Mouse (Mus musculus): ENCODE measurements around the gene Fam83c. TPM values are rescaled to one million over a fixed set of nuclear protein-coding genes. Genes with fewer than 3 reads are reported as not detected.

The Fam83c gene
- polyA plus RNA-seq, 1 experiment from 2014 or later: 0.07 TPM

Other genes starting within 250 kb of the Fam83c start
- gene Gss, start 242.0 kb downstream of the Fam83c start, polyA plus RNA-seq (2014; fragmentation: Nextera tagmentation; extraction: Ambion mirVana): 22.2 and 23.9 TPM in 2 replicates
- gene Myh7b, start 223.6 kb downstream of the Fam83c start, polyA plus RNA-seq (2014; fragmentation: Nextera tagmentation; extraction: Ambion mirVana): 26.5 and 27.3 TPM in 2 replicates
- gene Trpc4ap, start 142.5 kb downstream of the Fam83c start, polyA plus RNA-seq (2014; fragmentation: Nextera tagmentation; extraction: Ambion mirVana): 94.3 and 108 TPM in 2 replicates
- gene Edem2, start 105.4 kb downstream of the Fam83c start, polyA plus RNA-seq (2014; fragmentation: Nextera tagmentation; extraction: Ambion mirVana): 25.4 and 28.7 TPM in 2 replicates
- gene Gm17581, start 99.0 kb downstream of the Fam83c start, polyA plus RNA-seq (2014; fragmentation: Nextera tagmentation; extraction: Ambion mirVana): not detected in 2 replicates
- 6.7 and 8.0 TPM in 2 replicates for gene Procr, start 83.7 kb downstream of the Fam83c start, polyA plus RNA-seq (2014; fragmentation: Nextera tagmentation; extraction: Ambion mirVana)
- not detected in 2 replicates for gene Mmp24, start 59.5 kb downstream of the Fam83c start, polyA plus RNA-seq (2014; fragmentation: Nextera tagmentation; extraction: Ambion mirVana)
- gene BC029722, start 15.4 kb downstream of the Fam83c start, polyA plus RNA-seq (2014; fragmentation: Nextera tagmentation; extraction: Ambion mirVana): 9.3 and 10.3 TPM in 2 replicates
- gene Eif6, start 7.9 kb downstream of the Fam83c start, polyA plus RNA-seq (2014; fragmentation: Nextera tagmentation; extraction: Ambion mirVana): 115 and 130 TPM in 2 replicates
- 110 and 116 TPM in 2 replicates for gene Uqcc1, start 95.5 kb upstream of the Fam83c start, polyA plus RNA-seq (2014; fragmentation: Nextera tagmentation; extraction: Ambion mirVana)
- gene Gm15557, start 105.9 kb upstream of the Fam83c start, polyA plus RNA-seq (2014; fragmentation: Nextera tagmentation; extraction: Ambion mirVana): not detected in 2 replicates
- gene Gdf5, start 110.5 kb upstream of the Fam83c start, polyA plus RNA-seq (2014; fragmentation: Nextera tagmentation; extraction: Ambion mirVana): 0.27 and 0.44 TPM in 2 replicates
- 6.9 and 7.2 TPM in 2 replicates for gene Cep250, start 121.6 kb upstream of the Fam83c start, polyA plus RNA-seq (2014; fragmentation: Nextera tagmentation; extraction: Ambion mirVana)
- gene 6430550D23Rik, start 173.1 kb upstream of the Fam83c start, polyA plus RNA-seq (2014; fragmentation: Nextera tagmentation; extraction: Ambion mirVana): 0.47 and 1.7 TPM in 2 replicates
- 169 and 188 TPM in 2 replicates for gene Ergic3, start 173.2 kb upstream of the Fam83c start, polyA plus RNA-seq (2014; fragmentation: Nextera tagmentation; extraction: Ambion mirVana)
- gene Fer1l4, start 218.1 kb upstream of the Fam83c start, polyA plus RNA-seq (2014; fragmentation: Nextera tagmentation; extraction: Ambion mirVana): not detected in 2 replicates
- 1.8 and 2.3 TPM in 2 replicates for gene Spag4, start 230.3 kb upstream of the Fam83c start, polyA plus RNA-seq (2014; fragmentation: Nextera tagmentation; extraction: Ambion mirVana)